Mouse (Mus musculus) bone marrow macrophage, adult 2 months (primary cell): ENCODE measurements around the gene Bhlhe41.

Experiments used
- CTCF ChIP-seq: IDR thresholded peaks from 2 replicates; pipeline ENCODE4 v1.5.1; 2012; ENCODE audit warnings: low read depth, mild to moderate bottlenecking, low read length, moderate library complexity
- POLR2A ChIP-seq: IDR thresholded peaks from 2 replicates; pipeline ENCODE4 v1.6.1; 2012; ENCODE audit warnings: mild to moderate bottlenecking, low read depth, low read length, borderline replicate concordance

- TF ChIP-seq CTCF (no peak), POLR2A (no peak)
These were observed 1.8 kb upstream of the Bhlhe41 start for GRCm38 (mm10) chr6:145867111-145867510.
